Mouse (Mus musculus) layer of hippocampus, adult 8-10 months (tissue): ENCODE results near the gene Car5a. TPM values are rescaled to one million over a fixed set of nuclear protein-coding genes. Genes with fewer than 3 reads are reported as not detected.

Experiments
- DNase-seq, 2 experiments: peaks; one replicate each; pipeline ENCODE4 v3.0.0; 2022; ENCODE audit warnings: low spot score in 2 of 2
- total RNA-seq, 4 experiments: library from RNA; stranded (reverse); gene quantifications; 2 replicates each; pipeline ENCODE4 v1.2.4; 2022

Car5a gene
- total RNA-seq, 4 experiments from 2014 or later: 0.41 TPM; not detected in 3

DNA sequence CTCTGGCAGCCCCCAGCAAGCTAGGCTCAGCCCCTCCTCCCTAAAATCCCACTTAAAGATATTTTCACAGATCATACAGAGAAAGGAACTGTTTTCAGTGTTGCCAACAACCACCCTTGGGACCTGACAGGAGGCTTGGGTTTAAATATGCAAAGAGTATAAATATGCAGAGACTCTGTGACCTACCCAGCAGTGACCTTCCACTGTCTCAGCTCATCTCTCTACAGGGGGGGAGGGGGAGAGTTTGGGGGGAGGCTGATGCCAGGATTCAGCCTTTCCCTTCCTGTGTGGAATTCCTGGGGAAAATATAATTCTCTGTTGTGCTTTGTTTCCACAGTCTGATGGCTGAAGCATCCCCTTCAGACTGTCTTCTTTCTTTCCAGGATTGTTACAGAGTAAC is 9.8 kb downstream of the Car5a start:
- DNase-seq: no peak

DNA sequence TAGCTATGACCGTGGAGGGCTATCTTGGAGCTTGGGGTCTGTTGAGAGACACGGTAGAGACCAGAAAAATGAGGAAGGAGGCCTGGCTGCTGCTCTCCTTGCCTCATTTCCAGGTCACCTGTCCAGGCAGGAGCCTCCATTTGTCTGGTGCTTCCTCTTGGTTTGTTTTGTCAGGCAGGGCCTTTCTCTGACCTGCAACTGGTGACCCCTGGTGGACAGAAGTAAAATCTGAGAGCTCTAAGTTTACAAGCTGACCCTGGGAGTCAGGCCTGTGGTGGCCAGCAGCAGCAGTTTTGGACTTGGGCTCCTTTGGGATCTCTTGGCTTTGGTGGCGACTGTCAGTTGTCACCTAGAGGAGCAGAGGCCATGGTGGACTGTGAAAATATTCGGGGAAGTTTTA is 10.2 kb downstream of the Car5a start:
- no peak for DNase-seq

DNA sequence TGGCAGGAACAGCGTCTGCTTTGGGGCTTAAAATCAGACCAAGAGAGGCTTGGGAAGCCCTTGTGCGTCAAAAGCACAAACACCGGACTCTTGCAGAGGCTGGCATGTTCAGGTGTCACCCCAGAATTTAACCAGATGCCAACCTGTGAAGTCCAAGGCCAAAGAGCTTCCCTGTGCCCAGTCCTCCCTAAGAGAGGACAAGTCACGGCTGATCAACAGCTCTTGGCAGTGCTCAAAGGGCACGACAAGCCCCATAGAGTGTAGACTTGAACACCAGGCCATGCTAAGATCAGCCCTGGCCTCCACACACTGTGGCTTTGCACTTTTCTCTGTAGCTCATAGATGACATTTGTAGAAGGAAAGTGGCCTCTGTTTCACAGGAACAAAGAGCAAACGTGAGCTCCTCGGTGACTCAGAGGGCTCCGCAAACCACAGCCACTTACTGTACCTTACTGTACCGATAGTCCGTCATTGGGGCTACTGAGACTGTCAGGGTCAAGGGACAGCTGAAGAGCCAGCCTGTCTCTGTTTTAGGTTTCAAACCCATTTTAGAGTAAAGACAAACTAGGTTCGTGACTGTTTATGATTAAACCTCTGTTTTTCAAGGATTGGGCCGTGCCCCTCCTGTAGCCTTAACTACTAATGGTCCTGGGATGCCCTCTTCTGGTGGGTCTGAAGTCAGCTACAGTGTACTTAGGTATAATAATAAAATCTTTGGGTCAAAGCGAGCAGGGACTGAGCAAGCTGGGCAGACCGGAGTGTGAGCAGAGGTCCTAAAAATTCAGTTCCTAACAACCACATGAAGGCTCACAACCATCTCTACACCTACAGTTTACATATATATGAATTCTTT is 11.8 kb downstream of the Car5a start:
- no peak for DNase-seq

DNA sequence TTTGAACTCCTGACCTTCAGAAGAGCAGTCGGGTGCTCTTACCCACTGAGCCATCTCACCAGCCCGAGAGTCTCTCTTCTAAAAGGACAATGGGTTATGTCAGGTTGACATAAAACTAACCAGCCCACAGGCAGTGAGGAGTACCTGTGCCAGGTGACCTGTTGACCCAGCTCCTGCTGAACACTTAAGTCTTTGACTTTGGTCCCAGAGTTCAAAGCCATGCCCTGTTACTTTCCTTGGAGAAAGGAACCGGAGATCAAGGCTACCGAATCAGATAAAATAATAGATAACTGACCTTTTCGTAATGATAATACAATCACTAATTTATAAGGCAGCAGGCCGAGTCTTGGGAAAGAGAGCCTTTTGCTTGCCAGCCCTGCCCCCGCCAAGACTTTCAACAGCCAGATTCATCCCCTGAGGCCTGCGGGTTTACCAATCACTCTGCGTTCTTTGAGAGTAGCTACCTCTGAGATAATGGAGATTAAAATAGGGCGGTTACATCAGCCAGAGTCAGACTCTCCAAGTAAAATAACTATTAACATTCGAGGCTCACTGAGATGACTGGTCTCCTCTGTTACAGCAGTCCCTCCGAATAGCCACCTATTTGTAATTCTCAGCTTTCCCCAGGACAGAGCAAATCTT is 12.6 kb downstream of the Car5a start:
- no peak for DNase-seq

DNA sequence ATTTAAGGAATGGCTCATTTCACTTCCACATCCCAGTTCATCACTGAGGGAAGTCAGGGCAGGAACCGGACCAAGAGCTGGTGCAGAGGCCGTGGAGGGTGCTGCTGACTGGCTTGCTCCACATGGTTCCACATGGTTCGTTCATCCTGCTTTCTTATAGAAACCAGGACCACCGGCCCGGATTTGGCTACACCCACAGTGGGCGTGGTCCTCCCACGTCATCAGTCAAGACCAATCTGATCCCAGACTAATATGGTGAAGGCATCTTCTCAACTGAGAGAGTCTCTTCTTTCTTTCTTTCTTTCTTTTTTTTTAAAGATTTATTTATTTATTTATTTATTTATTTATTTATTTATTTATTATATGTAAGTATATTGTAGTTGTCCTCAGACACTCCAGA is 13.1 kb downstream of the Car5a start:
- DNase-seq: no peak

DNA sequence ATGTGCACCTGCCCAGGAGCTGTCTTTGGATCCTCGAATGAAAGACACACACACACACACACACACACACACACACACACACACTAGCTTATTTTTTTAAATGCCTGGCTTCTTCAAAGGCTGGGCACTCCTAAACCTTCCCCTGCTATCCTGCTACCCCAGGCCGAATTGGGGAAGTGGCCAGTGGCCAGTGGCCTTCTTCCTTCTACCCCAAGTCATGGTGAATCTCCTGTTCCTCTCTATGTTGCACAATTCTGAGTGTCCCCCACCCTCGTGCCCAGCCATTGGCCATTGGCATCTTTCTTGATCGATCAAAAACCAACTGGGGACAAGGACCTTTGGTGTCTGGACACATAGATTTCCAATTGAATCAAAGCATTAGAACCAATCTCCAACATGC is 14.7 kb downstream of the Car5a start:
- DNase-seq: no peak

DNA sequence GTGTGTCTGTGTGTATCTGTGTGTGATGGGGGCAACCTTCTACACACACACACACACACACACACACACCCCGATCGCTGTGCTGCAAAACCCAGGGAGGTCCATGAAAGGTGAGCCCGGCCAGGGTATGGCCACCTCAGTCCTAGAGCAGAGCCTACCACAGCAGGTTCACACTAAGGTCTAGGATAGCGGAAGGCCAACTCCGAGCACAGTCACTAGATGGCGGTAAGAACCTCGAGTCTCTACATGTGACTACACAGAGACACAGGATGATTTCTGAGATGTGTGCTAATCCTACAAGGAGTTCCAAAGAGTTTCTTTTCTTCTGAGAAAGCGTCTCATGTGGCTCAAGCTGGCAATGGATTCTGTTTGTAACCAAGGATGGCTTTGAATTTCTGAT is 17.4 kb downstream of the Car5a start:
- DNase-seq: no peak

DNA sequence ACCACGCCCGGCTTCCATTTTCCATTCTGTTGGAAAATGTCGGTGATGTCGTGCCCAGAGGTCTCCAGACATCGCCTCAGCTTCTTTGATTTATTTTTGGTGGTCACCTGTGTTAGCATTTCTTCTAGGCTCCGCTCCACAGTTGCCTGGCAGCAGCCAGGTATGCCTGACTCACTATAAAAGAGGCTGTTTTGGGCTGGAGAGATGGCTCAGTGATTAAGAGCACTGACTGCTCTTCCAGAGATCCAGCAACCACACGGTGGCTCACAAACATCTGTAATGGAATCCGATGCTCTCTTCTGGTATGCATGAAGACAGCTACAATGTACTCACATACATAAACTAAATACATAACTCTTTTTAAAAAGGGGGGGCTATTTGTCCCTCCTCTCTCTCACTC is 18.4 kb downstream of the Car5a start:
- DNase-seq: no peak

DNA sequence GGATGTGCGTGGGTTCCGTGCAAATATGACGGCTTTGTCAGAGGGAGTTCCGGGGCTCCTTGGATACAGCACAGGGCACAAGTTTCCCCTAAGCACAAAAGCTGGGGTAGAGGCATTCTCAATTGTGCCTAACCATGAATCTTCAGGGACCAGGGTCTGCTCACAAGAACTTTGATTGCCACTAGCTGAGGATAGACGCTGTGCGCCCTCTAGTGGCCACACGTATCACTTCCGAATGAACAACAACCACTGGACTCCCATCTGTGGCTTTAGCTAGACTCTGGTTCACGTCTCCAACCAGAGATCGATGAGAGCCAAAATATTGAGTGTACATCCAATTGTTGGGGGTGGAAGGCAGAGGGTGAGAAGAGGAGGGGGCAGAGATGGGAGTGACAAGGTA is 19.1 kb downstream of the Car5a start:
- DNase-seq: peak; percentile 64 to 88

DNA sequence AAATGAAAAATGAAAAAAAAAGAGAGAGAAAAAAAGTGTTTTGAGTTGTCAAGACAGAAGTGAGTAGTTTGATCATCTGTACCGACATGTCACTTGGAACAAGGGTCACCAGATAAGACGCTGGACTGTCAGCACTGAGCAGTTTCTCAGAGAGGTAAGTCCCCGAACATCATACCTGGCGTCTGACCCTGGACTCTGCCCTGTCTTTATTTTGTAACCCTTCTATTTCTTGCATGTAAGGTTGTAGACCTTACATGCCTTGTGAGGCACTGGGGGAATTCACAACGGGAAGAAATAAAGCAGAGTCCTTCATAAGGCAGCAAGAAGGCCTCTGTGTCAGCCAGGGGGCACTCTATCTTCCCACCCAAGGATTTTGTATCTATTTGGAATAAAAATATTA is 20.0 kb downstream of the Car5a start:
- DNase-seq: no peak

DNA sequence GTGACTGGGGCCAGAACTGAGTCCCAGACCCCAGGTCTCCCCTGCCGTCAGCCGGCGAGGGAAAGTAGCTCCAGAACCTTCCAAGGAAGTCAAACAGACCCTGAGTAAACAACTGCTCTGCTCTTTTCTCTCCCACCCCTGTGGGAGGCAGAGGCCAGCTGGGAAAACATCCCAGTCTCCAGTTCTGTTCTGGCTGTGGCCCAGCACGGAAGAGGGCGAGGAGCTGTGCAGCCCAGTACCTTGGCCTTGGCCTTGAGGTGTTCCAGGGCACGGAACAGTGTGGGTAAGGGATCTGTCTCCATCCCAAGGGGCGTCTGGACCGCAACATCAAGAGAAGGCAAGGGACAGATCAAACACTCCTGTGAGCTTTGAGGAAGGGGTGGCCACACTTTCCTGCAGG is 22.6 kb downstream of the Car5a start:
- no peak for DNase-seq

DNA sequence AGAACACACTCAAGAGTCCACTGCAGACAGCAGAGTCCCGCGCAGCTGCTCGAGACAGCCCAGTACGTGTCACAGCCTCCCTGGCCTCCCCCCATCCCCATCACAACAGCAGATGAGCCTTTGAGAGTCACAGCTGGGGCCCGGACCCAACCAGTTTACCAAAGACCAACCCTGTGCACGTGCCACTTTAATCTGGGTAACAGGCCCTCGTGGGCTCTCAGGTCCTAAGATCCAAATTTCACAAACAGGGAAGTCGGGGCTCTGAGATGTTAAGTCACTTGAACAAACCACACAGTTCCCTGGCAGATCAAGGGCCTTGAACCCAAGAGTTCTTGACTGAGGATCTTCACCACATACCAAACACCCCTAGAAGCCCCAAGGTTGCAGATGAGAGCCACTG is 23.1 kb downstream of the Car5a start:
- DNase-seq: no peak

DNA sequence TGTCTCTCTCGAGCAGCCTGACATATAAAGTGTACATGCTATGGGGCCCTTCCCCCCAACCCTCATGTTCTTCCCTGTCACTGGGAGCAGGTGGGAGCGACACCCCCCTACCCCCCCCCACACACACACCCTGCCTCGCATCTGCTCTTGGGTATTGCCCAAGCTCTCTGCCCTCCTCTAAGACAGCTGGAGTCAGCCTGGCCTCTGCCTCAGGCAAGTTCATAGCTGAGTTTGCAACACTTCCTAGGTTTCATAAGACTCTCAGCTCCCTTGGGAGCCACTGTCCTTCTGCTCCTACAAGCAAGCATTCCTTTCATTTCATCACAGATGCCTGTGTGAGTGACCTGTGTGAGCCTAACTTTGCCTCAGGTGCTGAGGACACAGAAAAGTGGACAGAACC is 25.0 kb downstream of the Car5a start:
- DNase-seq: no peak

DNA sequence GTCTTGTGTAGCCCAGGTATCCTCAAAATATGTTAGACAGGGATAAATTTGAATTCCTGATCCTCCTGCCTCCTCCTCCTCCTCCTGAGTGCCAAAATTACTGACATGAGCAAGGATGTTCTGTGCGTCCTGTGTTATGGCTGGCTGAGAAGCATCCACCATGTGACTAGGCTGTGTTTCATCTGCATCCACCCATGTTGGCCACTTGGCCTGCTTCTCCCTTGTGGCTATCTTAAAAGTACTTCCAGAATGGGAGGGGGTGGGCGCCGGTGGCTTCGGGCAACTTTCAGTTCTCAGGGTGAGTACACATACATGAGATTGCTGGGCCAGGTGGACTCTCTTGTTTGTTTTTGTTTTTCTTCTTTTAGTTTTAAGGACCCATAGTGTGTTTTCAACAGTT is 25.5 kb downstream of the Car5a start:
- no peak for DNase-seq

DNA sequence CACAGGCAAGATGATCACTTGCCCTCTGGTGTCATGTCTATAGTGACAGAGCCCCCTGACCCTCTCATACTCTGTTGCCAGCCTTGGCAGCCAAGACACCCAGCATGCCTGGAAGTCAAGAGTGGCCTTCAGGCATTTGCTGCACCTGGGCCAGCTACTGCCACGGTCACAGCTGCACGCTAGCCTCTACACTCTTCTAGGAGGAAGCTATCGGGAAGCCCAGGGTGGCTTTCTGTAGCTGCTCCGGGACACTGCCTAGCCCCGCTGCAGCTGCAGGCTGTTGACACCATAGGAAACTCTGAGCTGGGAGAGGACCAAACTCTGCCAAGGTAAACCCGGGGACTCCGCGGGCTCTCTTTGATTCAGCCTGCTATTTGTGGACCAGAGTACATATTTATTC is 31.3 kb downstream of the Car5a start:
- DNase-seq: no peak

DNA sequence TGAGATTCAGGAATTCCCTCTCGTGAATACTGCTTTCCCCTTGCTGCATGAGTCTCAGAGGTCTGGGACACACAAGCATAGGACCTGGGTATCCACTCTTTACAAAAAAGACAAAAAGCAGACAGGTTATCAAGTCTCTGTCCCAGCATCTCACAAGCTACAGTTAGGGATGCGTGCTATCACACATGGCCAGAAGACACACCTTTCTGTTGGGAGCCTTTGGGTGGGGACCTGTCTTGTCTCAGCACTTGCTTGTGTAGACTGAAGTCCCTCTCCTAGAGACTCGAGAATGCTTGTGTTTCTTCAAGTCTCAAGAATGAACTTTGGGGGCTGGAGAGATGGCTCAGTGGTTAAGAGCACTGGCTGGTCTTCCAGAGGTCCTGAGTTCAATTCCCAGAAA is 31.9 kb downstream of the Car5a start:
- DNase-seq: no peak

DNA sequence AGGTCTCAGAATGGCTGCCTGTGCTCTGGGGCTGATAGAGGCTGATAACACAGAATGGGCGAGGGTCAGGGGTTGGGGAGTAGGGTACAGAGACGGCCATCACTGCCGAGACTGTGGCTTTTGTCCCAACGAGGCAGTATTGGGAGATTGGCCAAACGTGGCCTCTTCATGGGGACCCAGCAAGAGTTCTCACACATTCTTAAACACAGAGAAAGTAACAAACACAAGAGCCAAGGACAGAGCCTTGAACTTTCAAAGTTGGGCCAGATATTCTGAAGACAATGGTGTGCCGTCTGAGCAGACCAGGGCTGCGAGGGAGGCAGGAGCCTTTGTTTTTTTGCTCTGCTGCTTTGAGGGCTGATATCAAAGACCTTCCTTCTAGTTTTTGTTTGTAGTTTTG is 32.7 kb downstream of the Car5a start:
- DNase-seq: no peak

DNA sequence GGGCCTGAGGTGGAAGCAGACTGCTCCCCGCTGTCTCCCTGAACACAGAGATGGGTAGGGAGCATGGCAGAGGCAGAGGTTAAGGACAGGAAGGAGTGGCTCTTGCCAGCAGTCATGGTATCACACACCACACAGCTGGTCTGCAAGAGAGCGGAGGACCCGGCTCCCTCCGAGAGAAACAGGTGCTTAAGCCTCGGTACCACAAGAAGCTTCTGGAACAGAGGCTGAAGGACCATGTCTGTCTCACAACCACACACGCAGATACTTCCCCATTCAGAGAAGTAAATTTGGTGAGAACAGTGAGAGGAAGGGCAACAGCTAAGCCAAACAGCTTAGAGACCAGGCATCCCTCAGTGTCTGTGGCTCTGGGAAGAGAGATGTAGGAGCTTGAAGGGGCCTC is 33.3 kb downstream of the Car5a start:
- no peak for DNase-seq

DNA sequence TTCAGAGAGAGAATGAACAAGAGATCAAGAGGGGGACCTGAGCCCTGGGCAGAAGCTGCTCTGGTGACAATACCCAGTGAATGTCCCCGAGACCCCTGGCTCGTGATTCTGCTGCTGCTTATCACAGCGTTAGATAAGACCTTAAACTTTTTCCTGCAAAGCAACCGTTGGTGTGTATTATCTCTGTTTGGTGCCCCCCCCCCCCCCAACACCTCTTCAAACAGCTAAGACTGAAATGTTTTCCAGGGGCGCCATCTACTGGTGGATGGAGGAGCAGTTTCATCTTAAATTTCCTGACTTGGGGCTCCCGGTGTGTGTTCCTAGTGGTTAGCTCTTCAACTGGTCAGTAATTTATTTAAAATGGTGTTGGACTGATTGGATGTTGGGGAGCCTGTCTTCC is 35.0 kb downstream of the Car5a start:
- DNase-seq: peak; percentile 54 to 84

DNA sequence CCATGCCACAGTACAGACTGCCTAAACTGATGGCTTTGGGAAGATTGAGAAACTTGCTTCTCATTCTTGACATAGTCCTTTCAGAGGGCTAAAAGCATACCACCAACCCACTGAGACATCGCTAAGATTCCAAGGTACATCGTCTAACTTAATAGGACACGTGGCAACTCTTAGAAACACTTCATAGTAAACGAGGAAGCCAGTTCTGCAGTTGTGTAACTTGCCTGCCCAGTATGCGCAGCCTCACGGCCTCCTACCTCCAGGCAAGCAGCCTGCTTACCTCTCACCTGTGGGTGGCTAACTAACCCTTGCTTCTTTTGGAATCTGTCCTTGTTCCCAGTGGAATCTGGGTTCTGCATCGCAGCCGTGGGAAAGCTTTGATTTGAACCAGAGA is 35.6 kb downstream of the Car5a start:
- no peak for DNase-seq

DNA sequence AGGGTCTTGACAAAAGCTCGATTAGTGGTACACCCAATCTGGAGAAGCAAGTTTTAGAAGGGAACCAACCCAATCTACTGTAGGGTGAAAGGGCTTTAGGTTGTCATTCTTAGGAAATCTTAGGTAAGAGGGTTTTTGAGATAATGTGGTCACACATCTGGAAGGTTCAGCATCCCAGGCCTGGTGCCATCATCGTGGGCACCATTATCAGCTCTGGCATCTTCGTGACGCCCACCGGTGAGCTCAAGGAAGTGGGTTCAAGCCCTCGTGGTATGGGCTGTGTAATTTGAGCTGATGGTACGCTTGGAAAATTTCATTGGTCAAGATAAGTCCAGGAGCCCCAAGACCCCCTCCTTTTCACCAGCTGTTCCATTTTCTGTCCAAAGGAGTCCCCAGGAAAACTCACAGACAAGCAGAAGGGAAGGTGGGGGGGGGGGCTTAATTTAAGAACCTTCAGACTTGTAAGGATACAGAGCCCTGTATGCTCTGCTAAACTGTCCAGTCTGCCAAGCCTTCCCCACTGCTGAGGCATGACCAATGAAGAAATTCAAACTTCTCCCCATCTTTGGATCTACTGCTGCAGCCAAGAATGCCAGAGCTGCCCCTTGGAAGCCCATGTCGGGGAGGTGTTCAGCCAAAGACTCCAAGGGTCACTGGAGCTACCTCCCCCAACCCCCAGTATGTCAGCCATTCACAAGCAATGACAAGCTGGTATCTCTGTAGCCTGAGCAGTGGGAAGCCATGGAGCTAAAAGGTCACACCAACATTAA is 36.1 kb downstream of the Car5a start:
- no peak for DNase-seq

DNA sequence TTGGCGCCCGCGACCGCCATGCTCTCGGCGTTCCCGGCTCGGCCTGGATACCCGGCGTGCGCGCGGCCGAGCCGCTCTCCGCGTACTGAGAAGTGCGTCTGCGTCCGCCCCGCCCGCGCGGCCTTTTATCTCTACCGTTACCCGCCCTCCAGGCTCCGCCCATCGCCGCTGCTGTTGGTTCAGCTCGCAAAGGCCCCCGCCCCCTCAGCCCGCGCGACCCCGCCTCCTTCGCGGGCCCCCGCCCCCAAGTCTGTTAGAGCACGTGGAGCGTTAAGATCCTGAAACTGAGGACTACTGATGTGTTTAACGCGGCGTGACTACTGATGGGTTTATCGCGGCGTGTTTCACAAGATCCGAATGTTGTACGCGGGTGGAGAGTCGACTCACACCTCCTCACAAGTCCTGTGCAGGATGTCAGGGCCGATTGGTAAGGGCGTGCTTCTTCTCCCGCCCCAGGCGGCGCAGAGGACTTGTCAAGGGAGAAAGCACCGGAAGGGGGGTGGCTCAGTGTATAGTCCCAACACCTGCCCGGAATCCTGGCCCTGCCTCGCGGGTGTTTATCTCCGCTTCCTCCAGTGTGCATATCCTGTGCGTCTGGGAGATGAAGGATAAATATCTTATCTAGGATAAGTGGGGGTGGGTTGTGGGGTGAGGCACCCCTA is 37.0 kb downstream of the Car5a start, which contains the start of gene Slc7a5:
Gene Slc7a5, minus strand, starts transcription at position 108 of the 662 bp plus-strand sequence.
- DNase-seq: peak; percentile 88 to 92
